Mouse (Mus musculus): ENCODE measurements around the gene Ifitm6.
"Not testable (repeated sequence)": the region's sequence is repeated elsewhere in the genome, so short reads cannot be mapped to it uniquely, and the experiment has no call there.

Gene Ifitm6

DNA sequence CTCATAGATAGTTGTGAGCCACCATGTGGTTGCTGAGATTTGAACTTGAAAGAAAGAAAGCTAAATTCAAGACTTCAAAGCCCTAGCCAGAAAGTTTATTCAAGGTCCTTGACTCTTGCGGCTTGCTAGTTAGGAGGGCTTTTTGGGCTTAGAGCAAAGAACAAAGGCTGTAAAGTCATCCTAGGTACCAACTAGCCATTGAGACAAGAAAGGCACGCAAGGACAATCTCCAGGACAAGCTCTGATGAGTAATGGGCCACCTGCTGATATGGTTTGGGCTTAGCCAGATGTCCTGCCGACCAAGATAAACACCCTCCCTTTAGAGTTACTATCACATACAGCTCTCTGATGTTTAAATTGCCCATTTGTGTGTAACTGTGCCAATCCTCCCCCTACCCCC is 49.0 kb downstream of the Ifitm6 start:
- not testable (repeated sequence) for DNase-seq

DNA sequence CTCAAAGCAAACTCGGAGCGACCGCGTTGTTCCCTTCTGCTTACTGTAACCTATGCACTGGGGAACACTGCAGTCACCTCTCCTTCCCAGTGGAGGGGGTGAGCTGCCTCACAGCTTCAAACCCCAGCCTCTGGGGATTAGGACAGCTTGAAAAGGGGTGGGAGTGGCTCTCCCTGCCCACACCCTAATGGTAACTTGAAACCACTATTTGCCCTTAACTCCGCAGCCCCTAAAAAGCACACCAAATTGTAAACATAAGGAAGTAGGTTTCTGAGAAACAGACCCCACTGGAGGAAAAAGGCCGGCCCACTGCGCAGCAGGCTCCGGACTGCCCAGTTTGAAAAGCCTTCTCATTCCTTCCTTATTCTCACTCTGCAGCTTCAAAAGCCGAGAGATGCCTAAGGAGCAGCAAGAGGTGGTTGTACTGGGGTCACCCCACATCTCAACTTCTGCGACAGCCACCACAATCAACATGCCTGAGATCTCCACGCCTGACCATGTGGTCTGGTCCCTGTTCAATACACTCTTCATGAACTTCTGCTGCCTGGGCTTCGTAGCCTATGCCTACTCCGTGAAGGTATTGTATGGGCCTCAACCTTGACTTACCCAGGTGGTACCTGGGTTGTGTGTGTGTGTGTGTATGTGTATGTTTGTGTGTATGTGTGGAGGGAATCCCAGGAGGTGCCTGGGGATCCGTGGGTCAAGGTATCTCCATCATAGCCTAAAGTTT is 49.7 kb downstream of the Ifitm6 start:
- DNase-seq = peak in 1 of 2 experiments; percentile 55

- DNase-seq = no peak
Observed at GRCm38 (mm10) chr7:140966921-140967320, 50.8 kb downstream of the Ifitm6 start, which contains the start of gene Ifitm1. Ifitm1 (plus strand) TSS chr7:140967221.
